Mouse (Mus musculus): ENCODE data around the gene Gm10644. TPM values are rescaled to one million over a fixed set of nuclear protein-coding genes. Genes with fewer than 3 reads are reported as not detected.

Gm10644 gene
- polyA plus RNA-seq, 1 experiment from 2014 or later = 0.45 TPM

- ATAC-seq (ENCODE audit: insufficient number of reproducible peaks, low FRiP score, low TSS enrichment, low read depth) = no peak
- H3K27ac ChIP-seq (replicated peaks) = no peak overlapping the region
- 64% methylated on average over 7 of the region's 7 CpGs for WGBS
- H3K27me3 ChIP-seq = no peaks in the 10 kb centered on the region
- H3K36me3 ChIP-seq = peaks cover 81% of the 10 kb centered on the region
- no peaks in the 10 kb centered on the region for H3K9me3 ChIP-seq (replicated peaks)
- H3K4me1 ChIP-seq = no peaks in the 10 kb centered on the region
- H3K4me3 ChIP-seq (replicated peaks) = no peak overlapping the region
- H3K4me2 ChIP-seq (replicated peaks) = no peak overlapping the region
- H3K9ac ChIP-seq = no peak overlapping the region
Measured at GRCm38 (mm10) chr8:83926266-83926665, 28.7 kb downstream of the Gm10644 start.

- WGBS = 92% methylated on average over 5 of the region's 5 CpGs
- no peaks in the 10 kb centered on the region for H3K27me3 ChIP-seq
- no peak for ATAC-seq (ENCODE audit: insufficient number of reproducible peaks, low FRiP score, low TSS enrichment, low read depth)
- H3K9ac ChIP-seq = no peak overlapping the region
- H3K4me3 ChIP-seq (replicated peaks) = no peak overlapping the region
- no peaks in the 10 kb centered on the region for H3K4me1 ChIP-seq
- no peaks in the 10 kb centered on the region for H3K9me3 ChIP-seq (replicated peaks)
- H3K4me2 ChIP-seq (replicated peaks) = no peak overlapping the region
- no peak overlapping the region for H3K27ac ChIP-seq (replicated peaks)
- peaks cover 77% of the 10 kb centered on the region for H3K36me3 ChIP-seq
Measured at GRCm38 (mm10) chr8:83924585-83924984, 30.4 kb downstream of the Gm10644 start.

GRCm38 (mm10) chr8:83922727-83923126, 32.3 kb downstream of the Gm10644 start:
- Histone ChIP-seq H3K4me3 (replicated peaks) (no peak overlapping the region), H3K27me3 (no peaks in the 10 kb centered on the region), H3K9me3 (replicated peaks) (no peaks in the 10 kb centered on the region), H3K4me2 (replicated peaks) (no peak overlapping the region), H3K9ac (no peak overlapping the region), H3K4me1 (no peaks in the 10 kb centered on the region), H3K27ac (replicated peaks) (no peak overlapping the region), H3K36me3 (peaks cover 73% of the 10 kb centered on the region)
- ATAC-seq (ENCODE audit: insufficient number of reproducible peaks, low FRiP score, low TSS enrichment, low read depth) = no peak
- 94% methylated on average over 8 of the region's 8 CpGs for WGBS

GRCm38 (mm10) chr8:83921558-83921957, 33.4 kb downstream of the Gm10644 start:
- Histone ChIP-seq H3K4me2 (replicated peaks) (no peak overlapping the region), H3K27me3 (no peaks in the 10 kb centered on the region), H3K9ac (no peak overlapping the region), H3K4me1 (no peaks in the 10 kb centered on the region), H3K27ac (replicated peaks) (no peak overlapping the region), H3K9me3 (replicated peaks) (no peaks in the 10 kb centered on the region), H3K36me3 (peaks cover 68% of the 10 kb centered on the region), H3K4me3 (replicated peaks) (no peak overlapping the region)
- no peak for ATAC-seq (ENCODE audit: insufficient number of reproducible peaks, low FRiP score, low TSS enrichment, low read depth)
- 70% methylated on average over 3 of the region's 3 CpGs for WGBS

GRCm38 (mm10) chr8:83917566-83917965, 37.4 kb downstream of the Gm10644 start:
- Histone ChIP-seq H3K4me2 (replicated peaks) (no peak overlapping the region), H3K27me3 (no peaks in the 10 kb centered on the region), H3K9me3 (replicated peaks) (no peaks in the 10 kb centered on the region), H3K4me3 (replicated peaks) (no peak overlapping the region), H3K27ac (replicated peaks) (no peak overlapping the region), H3K9ac (no peak overlapping the region), H3K4me1 (peaks cover 31% of the 10 kb centered on the region), H3K36me3 (peaks cover 39% of the 10 kb centered on the region)
- WGBS = 80% methylated on average over 6 of the region's 6 CpGs
- ATAC-seq (ENCODE audit: insufficient number of reproducible peaks, low FRiP score, low TSS enrichment, low read depth) = no peak

- WGBS = 64% methylated on average over 5 of the region's 5 CpGs
- Histone ChIP-seq H3K4me1 (peaks cover 37% of the 10 kb centered on the region), H3K9ac (no peak overlapping the region), H3K27ac (replicated peaks) (no peak overlapping the region), H3K9me3 (replicated peaks) (no peaks in the 10 kb centered on the region), H3K4me2 (replicated peaks) (no peak overlapping the region), H3K27me3 (no peaks in the 10 kb centered on the region), H3K4me3 (replicated peaks) (no peak overlapping the region), H3K36me3 (peaks cover 36% of the 10 kb centered on the region)
- ATAC-seq (ENCODE audit: insufficient number of reproducible peaks, low FRiP score, low TSS enrichment, low read depth) = no peak
Measured at GRCm38 (mm10) chr8:83916015-83916414, 39.0 kb downstream of the Gm10644 start.

GRCm38 (mm10) chr8:83914860-83915259, 40.1 kb downstream of the Gm10644 start:
- peak; percentile 11; the same call in 1 of the 2 replicates for ATAC-seq (ENCODE audit: insufficient number of reproducible peaks, low FRiP score, low TSS enrichment, low read depth)
- Histone ChIP-seq H3K9ac (no peak overlapping the region), H3K27ac (replicated peaks) (no peak overlapping the region), H3K4me3 (replicated peaks) (no peak overlapping the region), H3K9me3 (replicated peaks) (no peaks in the 10 kb centered on the region), H3K4me2 (replicated peaks) (no peak overlapping the region), H3K36me3 (peaks cover 28% of the 10 kb centered on the region), H3K27me3 (no peaks in the 10 kb centered on the region), H3K4me1 (peaks cover 42% of the 10 kb centered on the region)
- WGBS = 41% methylated on average over 5 of the region's 5 CpGs

GRCm38 (mm10) chr8:83914232-83914631, 40.8 kb downstream of the Gm10644 start:
- H3K4me3 ChIP-seq (replicated peaks) = no peak overlapping the region
- peaks cover 45% of the 10 kb centered on the region for H3K4me1 ChIP-seq
- H3K27me3 ChIP-seq = no peaks in the 10 kb centered on the region
- no peak for ATAC-seq (ENCODE audit: insufficient number of reproducible peaks, low FRiP score, low TSS enrichment, low read depth)
- WGBS = 81% methylated on average over 3 of the region's 3 CpGs
- no peaks in the 10 kb centered on the region for H3K9me3 ChIP-seq (replicated peaks)
- no peak overlapping the region for H3K27ac ChIP-seq (replicated peaks)
- no peak overlapping the region for H3K9ac ChIP-seq
- no peak overlapping the region for H3K4me2 ChIP-seq (replicated peaks)
- peaks cover 23% of the 10 kb centered on the region for H3K36me3 ChIP-seq

GRCm38 (mm10) chr8:83911809-83912731, 42.9 kb downstream of the Gm10644 start:
- 73% methylated on average over 5 of the region's 5 CpGs for WGBS
- peaks cover 59% of the 10 kb centered on the region for H3K4me1 ChIP-seq
- no peak overlapping the region for H3K4me3 ChIP-seq (replicated peaks)
- no peaks in the 10 kb centered on the region for H3K27me3 ChIP-seq
- H3K9me3 ChIP-seq (replicated peaks) = no peaks in the 10 kb centered on the region
- no peak overlapping the region for H3K4me2 ChIP-seq (replicated peaks)
- H3K9ac ChIP-seq = no peak overlapping the region
- H3K27ac ChIP-seq (replicated peaks) = no peak overlapping the region
- no peak for ATAC-seq (ENCODE audit: insufficient number of reproducible peaks, low FRiP score, low TSS enrichment, low read depth)
- peaks cover 16% of the 10 kb centered on the region for H3K36me3 ChIP-seq

- H3K4me3 ChIP-seq (replicated peaks) = no peak overlapping the region
- H3K27ac ChIP-seq (replicated peaks) = no peak overlapping the region
- ATAC-seq (ENCODE audit: insufficient number of reproducible peaks, low FRiP score, low TSS enrichment, low read depth) = no peak
- peaks cover 56% of the 10 kb centered on the region for H3K4me1 ChIP-seq
- H3K9me3 ChIP-seq (replicated peaks) = no peaks in the 10 kb centered on the region
- no peak overlapping the region for H3K9ac ChIP-seq
- H3K36me3 ChIP-seq = peaks cover 17% of the 10 kb centered on the region; the same call in 1 of the 2 replicates
- 44% methylated on average over 8 of the region's 8 CpGs for WGBS
- no peaks in the 10 kb centered on the region for H3K27me3 ChIP-seq
- H3K4me2 ChIP-seq (replicated peaks) = no peak overlapping the region
Measured at GRCm38 (mm10) chr8:83909311-83909710, 45.7 kb downstream of the Gm10644 start.

GRCm38 (mm10) chr8:83908583-83908982, 46.4 kb downstream of the Gm10644 start:
- peaks cover 57% of the 10 kb centered on the region for H3K4me1 ChIP-seq
- no peak overlapping the region for H3K4me3 ChIP-seq (replicated peaks)
- no peak overlapping the region for H3K27ac ChIP-seq (replicated peaks)
- 71% methylated on average over 6 of the region's 6 CpGs for WGBS
- peaks cover 17% of the 10 kb centered on the region; the same call in 1 of the 2 replicates for H3K36me3 ChIP-seq
- no peak overlapping the region for H3K9ac ChIP-seq
- no peaks in the 10 kb centered on the region for H3K9me3 ChIP-seq (replicated peaks)
- no peaks in the 10 kb centered on the region for H3K27me3 ChIP-seq
- no peak overlapping the region for H3K4me2 ChIP-seq (replicated peaks)
- ATAC-seq (ENCODE audit: insufficient number of reproducible peaks, low FRiP score, low TSS enrichment, low read depth) = no peak

Data from embryonic facial prominence, embryonic 15.5 days (tissue).